Mouse (Mus musculus): ENCODE data around the gene Zbtb39. TPM values are rescaled to one million over a fixed set of nuclear protein-coding genes. Genes with fewer than 3 reads are reported as not detected.

Gene Zbtb39
- polyA plus RNA-seq, 1 experiment from 2014 or later, result 4.3 TPM

GRCm38 (mm10) chr10:127710331-127710730 is 29.0 kb upstream of the Zbtb39 start:
- Histone ChIP-seq H3K9me3 (no peaks in the 10 kb centered on the region), H3K27ac (no peak overlapping the region), H3K4me1 (replicated peaks) (peaks cover 17% of the 10 kb centered on the region), H3K9ac (replicated peaks) (no peak overlapping the region), H3K36me3 (no peaks in the 10 kb centered on the region), H3K4me2 (no peak overlapping the region), H3K4me3 (replicated peaks) (no peak overlapping the region), H3K27me3 (no peaks in the 10 kb centered on the region)
- WGBS, result 80% methylated on average over 13 of the region's 13 CpGs
- ATAC-seq (ENCODE audit: insufficient number of reproducible peaks, insufficient read depth, low FRiP score, low TSS enrichment, low read depth), result no peak

- no peaks in the 10 kb centered on the region for H3K27me3 ChIP-seq
- 42% methylated on average over 6 of the region's 6 CpGs for WGBS
- no peaks in the 10 kb centered on the region for H3K36me3 ChIP-seq
- H3K9me3 ChIP-seq, result no peaks in the 10 kb centered on the region
- H3K4me2 ChIP-seq, result no peak overlapping the region
- no peak overlapping the region for H3K9ac ChIP-seq (replicated peaks)
- no peak overlapping the region for H3K27ac ChIP-seq
- no peak for ATAC-seq (ENCODE audit: insufficient number of reproducible peaks, insufficient read depth, low FRiP score, low TSS enrichment, low read depth)
- H3K4me3 ChIP-seq (replicated peaks), result no peak overlapping the region
- H3K4me1 ChIP-seq (replicated peaks), result peaks cover 17% of the 10 kb centered on the region
These were observed 26.6 kb upstream of the Zbtb39 start for GRCm38 (mm10) chr10:127712736-127713135.

DNA sequence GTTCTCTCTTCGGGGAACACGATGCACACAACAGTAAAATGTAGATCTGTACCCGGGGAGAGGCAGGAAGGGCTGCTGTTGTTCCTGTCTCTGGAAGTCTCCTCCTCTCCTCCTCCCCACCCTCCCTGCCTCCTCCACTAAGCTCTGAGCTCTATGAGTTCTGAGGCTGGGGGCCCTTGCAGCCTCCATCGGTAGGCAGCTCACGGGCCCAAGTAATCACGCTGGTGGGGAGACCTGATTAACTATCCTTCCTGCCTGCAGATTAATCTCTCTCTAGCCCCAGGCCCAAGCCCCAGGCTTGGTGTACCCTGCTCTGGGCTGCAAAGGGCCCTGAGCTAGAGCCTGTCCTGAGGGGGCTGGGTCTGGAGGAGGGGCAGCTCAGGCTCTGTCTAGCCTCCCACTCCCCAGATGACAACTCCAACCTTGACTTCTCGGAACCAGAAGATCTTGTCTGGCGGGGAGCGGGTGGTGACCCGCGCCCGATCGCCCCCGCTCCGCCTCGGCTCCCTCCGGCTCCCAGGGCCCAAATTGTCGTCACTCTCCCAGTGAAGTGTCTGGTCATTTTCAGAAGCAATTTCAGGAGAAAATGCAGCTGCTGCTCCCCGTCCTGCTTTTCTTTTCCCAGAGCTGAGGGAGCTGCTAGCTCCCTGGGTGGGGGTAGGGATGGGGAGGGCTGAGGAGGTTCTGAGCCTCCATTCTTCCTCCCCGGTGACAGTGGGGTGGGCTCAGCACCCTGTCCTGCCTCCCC is 17.5 kb upstream of the Zbtb39 start:
- Histone ChIP-seq H3K9ac (replicated peaks) (peak overlapping the region; percentile 47), H3K4me1 (replicated peaks) (peaks cover 30% of the 10 kb centered on the region), H3K9me3 (no peaks in the 10 kb centered on the region), H3K27ac (no peak overlapping the region), H3K27me3 (peaks cover 58% of the 10 kb centered on the region), H3K4me2 (peak overlapping the region; percentile 45), H3K36me3 (no peaks in the 10 kb centered on the region), H3K4me3 (replicated peaks) (0 out of 2 replicates have a peak overlapping the region, but pooled peaks have one; percentile 7)
- ATAC-seq (ENCODE audit: insufficient number of reproducible peaks, insufficient read depth, low FRiP score, low TSS enrichment, low read depth), result no peak
- WGBS, result 13% methylated on average over 20 of the region's 20 CpGs

DNA sequence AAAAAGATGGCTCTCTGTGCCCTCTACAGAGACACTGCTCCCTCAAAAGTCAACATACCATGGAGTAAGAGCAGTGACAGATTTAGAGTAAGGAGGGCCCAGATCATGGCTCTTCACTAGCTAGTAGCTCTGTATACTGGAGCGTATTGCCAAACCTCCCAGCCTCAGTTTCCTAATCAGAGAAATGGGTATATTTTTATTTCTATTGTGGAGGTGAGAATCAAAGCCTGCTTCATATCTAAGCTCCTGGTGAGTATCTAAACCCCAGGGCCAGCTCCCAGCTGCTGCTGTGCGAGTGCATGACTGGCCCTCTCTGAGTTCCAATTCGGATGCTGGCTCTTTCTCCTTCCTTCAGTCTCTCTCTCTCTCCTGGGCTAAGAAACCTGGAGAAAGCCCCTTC is 15.2 kb upstream of the Zbtb39 start, which contains the start of gene Tac2:
TSS of gene Tac2 (plus strand) at position 301 of the 400 bp plus-strand sequence.
- Histone ChIP-seq H3K4me2 (no peak within 1 kb of the TSS), H3K4me1 (replicated peaks) (peaks cover 25% of the 10 kb centered on the region), H3K27ac (no peak within 1 kb of the TSS), H3K4me3 (replicated peaks) (no peak within 1 kb of the TSS), H3K9me3 (no peaks in the 10 kb centered on the region), H3K9ac (replicated peaks) (no peak within 1 kb of the TSS), H3K36me3 (no peaks in the 10 kb centered on the region), H3K27me3 (peaks cover 70% of the 10 kb centered on the region)
- WGBS, result 81% methylated on average over 3 of the region's 3 CpGs
- no peak for ATAC-seq (ENCODE audit: insufficient number of reproducible peaks, insufficient read depth, low FRiP score, low TSS enrichment, low read depth)

DNA sequence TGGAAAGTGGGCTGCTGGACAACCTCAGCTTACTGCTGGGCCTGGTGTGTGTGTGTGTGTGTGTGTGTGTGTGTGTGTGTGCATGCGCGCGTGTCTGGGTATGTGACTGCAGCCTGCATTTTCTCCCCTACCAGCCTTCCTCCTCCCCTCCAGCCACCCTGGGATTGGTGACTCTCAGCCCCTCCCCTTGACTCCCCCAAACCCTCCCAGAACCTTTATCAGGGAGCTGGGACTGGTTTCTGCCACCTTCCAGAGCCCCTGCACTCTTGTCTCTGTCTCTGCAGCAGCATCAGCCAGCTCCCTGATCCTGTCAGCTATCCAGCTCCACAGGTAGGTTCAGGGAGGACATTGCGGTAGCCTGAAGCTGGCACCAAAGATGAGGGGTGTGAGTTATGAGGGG is 14.2 kb upstream of the Zbtb39 start:
- 59% methylated on average over 4 of the region's 4 CpGs for WGBS
- Histone ChIP-seq H3K4me2 (no peak overlapping the region), H3K9ac (replicated peaks) (no peak overlapping the region), H3K36me3 (no peaks in the 10 kb centered on the region), H3K4me1 (replicated peaks) (peaks cover 25% of the 10 kb centered on the region), H3K27ac (no peak overlapping the region), H3K9me3 (no peaks in the 10 kb centered on the region), H3K27me3 (peaks cover 62% of the 10 kb centered on the region), H3K4me3 (replicated peaks) (no peak overlapping the region)
- ATAC-seq (ENCODE audit: insufficient number of reproducible peaks, insufficient read depth, low FRiP score, low TSS enrichment, low read depth), result no peak

DNA sequence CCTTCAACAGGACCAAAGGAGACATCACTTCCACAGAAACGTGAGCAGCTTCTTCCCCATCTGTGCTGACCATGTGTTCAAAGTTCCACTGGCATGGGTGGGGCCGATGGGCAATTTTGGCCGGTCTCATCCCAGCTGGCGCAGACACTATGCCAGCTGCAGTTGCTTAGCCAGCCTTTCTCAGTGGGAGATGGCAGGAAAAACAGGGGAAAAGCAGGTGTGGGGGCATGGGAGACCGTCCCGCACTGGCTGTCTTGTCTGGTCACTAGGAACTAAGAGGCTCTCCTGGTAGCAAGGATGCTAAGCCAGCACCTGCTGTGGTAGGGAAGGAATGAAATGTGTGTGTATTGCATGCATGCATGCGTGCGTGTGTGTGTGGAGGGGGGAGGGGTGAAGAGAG is 10.9 kb upstream of the Zbtb39 start:
- Histone ChIP-seq H3K4me3 (replicated peaks) (no peak overlapping the region), H3K36me3 (no peaks in the 10 kb centered on the region), H3K27ac (no peak overlapping the region), H3K4me2 (no peak overlapping the region), H3K9me3 (no peaks in the 10 kb centered on the region), H3K9ac (replicated peaks) (no peak overlapping the region), H3K4me1 (replicated peaks) (peaks cover 14% of the 10 kb centered on the region), H3K27me3 (peaks cover 35% of the 10 kb centered on the region)
- ATAC-seq (ENCODE audit: insufficient number of reproducible peaks, insufficient read depth, low FRiP score, low TSS enrichment, low read depth), result no peak
- WGBS, result 77% methylated on average over 8 of the region's 8 CpGs

DNA sequence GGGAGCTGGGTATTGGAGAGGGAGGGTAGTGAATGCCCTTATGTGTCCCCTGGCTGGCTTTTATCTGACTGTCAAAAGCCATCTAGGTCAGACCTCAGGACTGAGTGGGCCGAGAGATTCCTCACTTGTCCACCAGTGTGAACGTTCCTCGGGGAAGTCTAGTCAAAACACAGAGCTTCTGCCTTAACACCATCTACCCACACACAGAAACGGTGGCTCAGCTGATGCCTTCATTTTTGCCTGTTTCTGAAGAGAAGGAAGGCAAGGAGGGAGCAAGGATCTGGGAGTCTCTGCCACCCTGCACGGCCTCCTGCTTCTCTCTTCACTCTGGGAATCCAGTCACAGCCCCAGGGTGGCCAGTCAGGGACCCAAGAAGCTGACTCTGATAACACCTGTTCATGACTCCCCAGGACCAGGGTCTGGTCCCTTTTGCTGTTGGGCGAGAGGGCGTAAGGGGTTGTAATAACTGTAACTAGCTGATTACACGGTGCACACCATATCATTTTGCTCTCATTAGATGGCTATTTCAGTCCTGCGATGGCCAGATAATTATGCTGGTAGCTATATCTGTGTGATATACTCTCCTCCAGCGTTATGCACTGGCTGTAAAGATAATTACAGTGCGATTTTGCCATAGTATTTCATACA is 8.9 kb upstream of the Zbtb39 start:
- H3K4me3 ChIP-seq (replicated peaks), result no peak overlapping the region
- ATAC-seq (ENCODE audit: insufficient number of reproducible peaks, insufficient read depth, low FRiP score, low TSS enrichment, low read depth), result no peak
- no peak overlapping the region for H3K4me2 ChIP-seq
- peaks cover 22% of the 10 kb centered on the region for H3K27me3 ChIP-seq
- H3K9me3 ChIP-seq, result no peaks in the 10 kb centered on the region
- 67% methylated on average over 11 of the region's 11 CpGs for WGBS
- peaks cover 6% of the 10 kb centered on the region; the same call in 1 of the 2 replicates for H3K4me1 ChIP-seq (replicated peaks)
- no peak overlapping the region for H3K9ac ChIP-seq (replicated peaks)
- no peak overlapping the region for H3K27ac ChIP-seq
- H3K36me3 ChIP-seq, result no peaks in the 10 kb centered on the region

- ATAC-seq (ENCODE audit: insufficient number of reproducible peaks, insufficient read depth, low FRiP score, low TSS enrichment, low read depth), result no peak
These were observed 8.4 kb upstream of the Zbtb39 start for GRCm38 (mm10) chr10:127730933-127731310.

DNA sequence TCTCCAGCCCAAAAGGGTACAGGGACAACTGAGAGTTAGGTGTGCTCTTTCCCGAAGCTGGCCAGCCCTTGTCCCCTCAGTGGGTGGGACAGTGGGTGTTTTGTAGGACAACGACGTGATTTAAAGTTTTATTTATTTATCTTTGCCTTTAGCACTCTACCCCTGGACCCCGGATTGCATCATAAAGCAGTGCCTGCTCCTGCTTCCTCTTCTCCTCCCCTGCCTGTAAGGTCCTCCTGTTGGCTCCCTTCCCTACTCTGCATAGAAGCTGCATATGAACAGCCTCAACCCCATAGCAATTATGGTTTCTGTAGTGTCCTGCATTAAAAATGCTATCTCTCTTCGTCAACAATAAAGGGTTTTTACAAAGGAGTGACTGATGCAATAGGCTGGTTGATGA is 7.9 kb upstream of the Zbtb39 start:
- Histone ChIP-seq H3K4me2 (no peak overlapping the region), H3K27ac (no peak overlapping the region), H3K27me3 (peaks cover 15% of the 10 kb centered on the region), H3K9ac (replicated peaks) (no peak overlapping the region), H3K4me3 (replicated peaks) (no peak overlapping the region), H3K36me3 (no peaks in the 10 kb centered on the region), H3K9me3 (no peaks in the 10 kb centered on the region), H3K4me1 (replicated peaks) (peaks cover 6% of the 10 kb centered on the region; the same call in 1 of the 2 replicates)
- no peak for ATAC-seq (ENCODE audit: insufficient number of reproducible peaks, insufficient read depth, low FRiP score, low TSS enrichment, low read depth)
- WGBS, result 24% methylated on average over 5 of the region's 5 CpGs

More at GRCm38 (mm10) chr10:127730933-127731310, 8.4 kb upstream of the Zbtb39 start:
- H3K27me3 ChIP-seq, result peaks cover 16% of the 10 kb centered on the region
- H3K4me3 ChIP-seq (replicated peaks), result no peak overlapping the region
- no peaks in the 10 kb centered on the region for H3K9me3 ChIP-seq
- 44% methylated on average over 9 of the region's 9 CpGs for WGBS
- no peak overlapping the region for H3K9ac ChIP-seq (replicated peaks)
- H3K27ac ChIP-seq, result no peak overlapping the region
- no peak overlapping the region for H3K4me2 ChIP-seq
- H3K4me1 ChIP-seq (replicated peaks), result peaks cover 6% of the 10 kb centered on the region; the same call in 1 of the 2 replicates
- no peaks in the 10 kb centered on the region for H3K36me3 ChIP-seq

- WGBS, result 51% methylated on average over 5 of the region's 5 CpGs
- Histone ChIP-seq H3K4me1 (replicated peaks) (peaks cover 8% of the 10 kb centered on the region; the same call in 1 of the 2 replicates), H3K9me3 (peaks cover 3% of the 10 kb centered on the region; the same call in 1 of the 2 replicates), H3K4me2 (no peak overlapping the region), H3K9ac (replicated peaks) (no peak overlapping the region), H3K27me3 (no peaks in the 10 kb centered on the region; the same call in 1 of the 2 replicates), H3K36me3 (no peaks in the 10 kb centered on the region), H3K27ac (no peak overlapping the region), H3K4me3 (replicated peaks) (no peak overlapping the region)
- no peak for ATAC-seq (ENCODE audit: insufficient number of reproducible peaks, insufficient read depth, low FRiP score, low TSS enrichment, low read depth)
These were observed 4.9 kb upstream of the Zbtb39 start for GRCm38 (mm10) chr10:127734434-127734833.

- peaks cover 3% of the 10 kb centered on the region; the same call in 1 of the 2 replicates for H3K9me3 ChIP-seq
- ATAC-seq (ENCODE audit: insufficient number of reproducible peaks, insufficient read depth, low FRiP score, low TSS enrichment, low read depth), result no peak
These were observed 3.1 kb upstream of the Zbtb39 start for GRCm38 (mm10) chr10:127736266-127736665.

More at GRCm38 (mm10) chr10:127736266-127736665, 3.1 kb upstream of the Zbtb39 start:
- no peak overlapping the region for H3K9ac ChIP-seq (replicated peaks)
- H3K36me3 ChIP-seq, result peaks cover 1% of the 10 kb centered on the region; the same call in 1 of the 2 replicates
- WGBS, result 77% methylated on average over 2 of the region's 2 CpGs
- H3K4me3 ChIP-seq (replicated peaks), result no peak overlapping the region
- H3K4me1 ChIP-seq (replicated peaks), result peaks cover 14% of the 10 kb centered on the region
- no peak overlapping the region for H3K27ac ChIP-seq
- H3K27me3 ChIP-seq, result no peaks in the 10 kb centered on the region; the same call in 1 of the 2 replicates
- no peak overlapping the region for H3K4me2 ChIP-seq

Measured in limb, embryonic 12.5 days (tissue).